Mouse (Mus musculus): ENCODE data around the gene Abcd1. TPM values are rescaled to one million over a fixed set of nuclear protein-coding genes. Genes with fewer than 3 reads are reported as not detected.

Abcd1 gene
- 10 to 100 TPM; 34.9 to 39.6 TPM for polyA plus RNA-seq (2017; shearing (Covaris generic))

DNA sequence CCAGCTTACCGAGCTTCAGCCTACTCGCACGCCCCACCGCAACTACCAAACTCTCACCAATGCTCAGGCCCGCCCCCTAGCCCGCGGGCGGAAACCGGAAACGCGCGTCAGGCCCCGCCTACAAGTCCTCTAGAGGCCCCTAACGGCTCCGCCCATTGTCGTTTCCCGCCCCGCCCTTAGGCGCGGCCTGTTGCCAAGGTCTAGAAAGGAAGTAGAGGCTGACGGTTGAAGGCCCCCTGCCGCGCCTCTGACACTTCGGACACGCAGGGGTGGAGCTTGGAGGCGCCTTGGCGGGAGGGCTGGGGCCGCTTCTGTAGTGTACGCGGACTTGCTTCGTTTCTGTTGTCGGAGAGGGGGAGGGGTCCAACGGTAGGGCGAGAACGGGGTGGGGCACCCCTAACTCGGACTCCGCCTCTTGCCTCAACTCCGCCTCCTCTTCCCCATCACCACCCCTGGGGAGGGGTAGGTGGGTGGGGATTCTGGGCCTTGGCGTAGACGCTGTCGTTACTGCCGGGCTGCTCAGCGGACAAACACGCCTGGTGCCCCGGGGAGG, at the start of gene Abcd1, which contains the start of gene Bcap31:
Gene Abcd1, plus strand, starts transcription at position 489 of the 553 bp plus-strand sequence.
Gene Bcap31, minus strand, starts transcription at position 67 of the 553 bp plus-strand sequence.

GRCm38 (mm10) chrX:73672879-73673618, 43.3 kb upstream of the Abcd1 start, which contains the start of gene Slc6a8:
Slc6a8 (plus strand) TSS chrX:73673150.

DNA sequence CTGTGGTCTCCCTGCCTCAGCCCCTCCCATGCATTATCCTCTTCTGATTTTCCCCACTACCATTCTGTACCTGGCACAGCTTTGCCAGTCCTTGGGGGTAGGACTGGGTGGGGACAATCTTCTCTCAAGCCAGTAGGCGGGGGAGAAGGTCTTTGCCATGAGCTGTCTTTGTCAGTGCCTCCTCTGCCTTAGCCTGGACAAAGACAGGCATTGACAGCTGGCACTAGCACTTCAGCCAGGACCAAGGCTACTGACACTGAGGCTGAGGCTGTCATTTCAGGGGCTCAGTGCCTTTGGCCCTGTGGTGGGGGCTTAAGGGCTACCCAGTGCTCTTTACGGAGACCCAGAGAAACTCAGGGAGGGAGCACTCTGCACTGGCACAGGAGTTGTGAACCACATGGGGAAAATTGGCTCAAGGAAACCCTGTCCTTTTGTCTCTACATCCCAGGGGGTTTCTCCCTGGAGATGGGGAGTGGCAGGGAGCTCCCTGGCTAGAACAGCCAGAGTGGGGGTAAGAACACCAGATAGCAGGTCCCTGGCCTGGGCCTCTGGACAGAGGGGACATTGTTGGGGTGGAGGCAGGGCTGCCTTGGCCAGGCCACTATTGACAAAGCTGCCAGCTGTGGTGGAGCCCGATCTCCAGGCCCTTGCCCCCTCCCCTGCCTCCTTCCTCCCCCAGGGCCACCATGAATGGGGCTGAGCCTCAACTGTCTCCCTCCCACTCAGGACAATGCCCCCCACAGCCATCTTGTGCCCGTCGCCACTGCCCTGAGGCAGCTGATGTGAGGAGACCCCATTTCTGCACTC, 40.1 kb downstream of the Abcd1 start, which contains the start of gene Plxnb3:
Gene Plxnb3, plus strand, starts transcription at position 757 of the 807 bp plus-strand sequence.

GRCm38 (mm10) chrX:73774168-73774760, 57.9 kb downstream of the Abcd1 start, which contains the start of gene Srpk3:
Srpk3 (plus strand) TSS chrX:73774405.

GRCm38 (mm10) chrX:73786364-73787224, 70.2 kb downstream of the Abcd1 start, which contains the start of the genes Idh3g and Ssr4:
Idh3g (minus strand) TSS chrX:73786897.
Ssr4 (plus strand) TSS chrX:73787028.

Other genes with a start within 250 kb of the Abcd1 start
- not detected for gene Bgn, start 233.0 kb upstream of the Abcd1 start, polyA plus RNA-seq (2017; shearing (Covaris generic))
- gene Atp2b3, start 213.5 kb upstream of the Abcd1 start, polyA plus RNA-seq (2017; shearing (Covaris generic)), result not detected
- under 1 TPM in 1 of 2 experiments, not detected in 1; 0.51 TPM for gene Dusp9, start 77.2 kb upstream of the Abcd1 start, polyA plus RNA-seq (2017; shearing (Covaris generic))
- 1 to 10 TPM; 1.9 to 2.4 TPM for gene Pnck, start 56.5 kb upstream of the Abcd1 start, polyA plus RNA-seq (2017; shearing (Covaris generic))
- 1 to 10 TPM in 1 of 2 experiments, under 1 TPM in 1; 0.48 to 1.5 TPM for gene Slc6a8, start 43.4 kb upstream of the Abcd1 start, polyA plus RNA-seq (2017; shearing (Covaris generic))
- 100 to 1,000 TPM; 279 to 280 TPM for gene Bcap31, start 422 bp upstream of the Abcd1 start, polyA plus RNA-seq (2017; shearing (Covaris generic))
- under 1 TPM in 1 of 2 experiments, not detected in 1; 0.31 TPM for gene Plxnb3, start 40.5 kb downstream of the Abcd1 start, polyA plus RNA-seq (2017; shearing (Covaris generic))
- gene Srpk3, start 57.8 kb downstream of the Abcd1 start, polyA plus RNA-seq (2017; shearing (Covaris generic)), result 1 to 10 TPM in 1 of 2 experiments, under 1 TPM in 1; 0.70 to 7.0 TPM
- 100 to 1,000 TPM; 199 to 212 TPM for gene Idh3g, start 70.3 kb downstream of the Abcd1 start, polyA plus RNA-seq (2017; shearing (Covaris generic))
- gene Ssr4, start 70.4 kb downstream of the Abcd1 start, polyA plus RNA-seq (2017; shearing (Covaris generic)), result 100 to 1,000 TPM; 210 to 216 TPM
- gene Pdzd4, start 108.4 kb downstream of the Abcd1 start, polyA plus RNA-seq (2017; shearing (Covaris generic)), result under 1 TPM; 0.29 to 0.72 TPM
- gene Avpr2, start 175.5 kb downstream of the Abcd1 start, polyA plus RNA-seq (2017; shearing (Covaris generic)), result 1 to 10 TPM; 3.4 to 6.1 TPM
- gene L1cam, start 179.5 kb downstream of the Abcd1 start, polyA plus RNA-seq (2017; shearing (Covaris generic)), result 10 to 100 TPM; 27.7 to 41.1 TPM
- gene Arhgap4, start 205.3 kb downstream of the Abcd1 start, polyA plus RNA-seq (2017; shearing (Covaris generic)), result 100 to 1,000 TPM; 247 to 301 TPM
- gene Naa10, start 205.3 kb downstream of the Abcd1 start, polyA plus RNA-seq (2017; shearing (Covaris generic)), result 100 to 1,000 TPM; 224 to 246 TPM
- gene Renbp, start 214.3 kb downstream of the Abcd1 start, polyA plus RNA-seq (2017; shearing (Covaris generic)), result 1 to 10 TPM; 3.7 to 9.4 TPM
- 10 to 100 TPM; 40.3 to 55.0 TPM for gene Hcfc1, start 249.8 kb downstream of the Abcd1 start, polyA plus RNA-seq (2017; shearing (Covaris generic))

All from inflammation-experienced regulatory T-cells (primary cell).